Mouse (Mus musculus) liver, embryonic 14.5 days (tissue): ENCODE data around the gene Fbxo17.
A peak's percentile ranks its signal among the peaks of the same experiment; 100 is the strongest.

Experiments
- CTCF ChIP-seq: IDR thresholded peaks from 2 replicates; pipeline ENCODE4 v1.5.1; 2016; ENCODE audit warnings: antibody characterized with exemption, low read depth, control low read depth
- EP300 ChIP-seq: IDR thresholded peaks from 2 replicates; pipeline ENCODE4 v1.6.1; 2016; ENCODE audit warnings: antibody characterized with exemption, low read depth

GRCm38 (mm10) chr7:28741709-28742438 is 25.3 kb downstream of the Fbxo17 start, which contains the start of the genes Mrps12 and Sars2:
- TF ChIP-seq EP300 (no peak), CTCF (peak; percentile 99)
